ENCODE assay signal across 8 mouse cellular contexts in the genomic region with DNA sequence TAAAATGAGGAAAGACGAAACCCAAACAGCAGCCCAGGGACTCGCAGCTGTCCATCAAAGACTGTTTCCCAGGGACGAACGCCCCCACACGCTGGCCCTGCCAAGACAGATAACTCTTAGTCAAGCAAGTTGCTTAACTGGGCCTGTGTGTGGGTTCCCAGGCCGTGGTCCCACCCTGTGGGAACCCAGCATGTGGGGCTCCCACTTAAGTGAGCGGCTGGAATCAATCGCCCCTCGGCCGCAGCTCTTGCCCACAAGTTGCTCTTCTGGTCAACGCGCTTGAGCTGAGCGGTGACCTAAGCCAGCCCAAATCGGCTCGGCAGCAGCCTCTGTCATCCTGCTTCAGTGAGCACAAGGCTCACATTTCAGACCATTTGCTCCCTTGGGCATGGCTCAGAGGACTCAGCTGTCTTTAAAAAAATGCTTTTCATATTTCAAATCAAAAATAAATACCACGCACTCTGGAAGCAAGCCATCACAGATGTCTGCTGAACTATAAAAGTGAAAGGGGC. TPM values are rescaled to one million over a fixed set of nuclear protein-coding genes. Genes with fewer than 3 reads are reported as not detected.
DNase-seq lines count a peak whose midpoint lies in the region; ATAC-seq lines count a peak whose summit lies in the region.

No protein-coding gene starts in this region.

- 52% methylated on average over 16 of the region's 16 CpGs for WGBS in liver, embryonic 12.5 days (ENCODE audit: insufficient replicate concordance)

- no peak overlapping the region for H3K9ac ChIP-seq in liver, embryonic 12.5 days

- no peak overlapping the region for H3K27ac ChIP-seq in liver, embryonic 12.5 days

- intact Hi-C loops in left cerebral cortex, postnatal 4 days (cut with DNase I): no loop called here

- ATAC-seq in liver, embryonic 12.5 days: no peak
- no peak for ATAC-seq in cerebellum, adult (ENCODE audit: insufficient number of reproducible peaks, low FRiP score, low TSS enrichment)

- H3K4me3 ChIP-seq in liver, embryonic 12.5 days: no peak overlapping the region

- peak; percentile 29 for DNase-seq in liver
- DNase-seq in adrenal gland, postnatal 25 days: peak; percentile 30
- DNase-seq in gastrocnemius, adult 18-20 months (ENCODE audit: low spot score): peak; percentile 79
- peak; percentile 32 for DNase-seq in left cerebral cortex, postnatal 4 days
- DNase-seq in spleen, adult 12 weeks (ENCODE audit: low spot score): no peak
- DNase-seq in right cerebral cortex, postnatal 10 days (ENCODE audit: low spot score in 2 of 2): no peak

- no peaks in the 10 kb centered on the region for H3K27me3 ChIP-seq in liver, embryonic 12.5 days (replicated peaks)

- H3K4me1 ChIP-seq in liver, embryonic 12.5 days: peaks cover 80% of the 10 kb centered on the region

- H3K4me2 ChIP-seq in liver, embryonic 12.5 days: no peak overlapping the region

- H3K9me3 ChIP-seq in liver, embryonic 12.5 days (replicated peaks): no peaks in the 10 kb centered on the region

- no peaks in the 10 kb centered on the region for H3K36me3 ChIP-seq in liver, embryonic 12.5 days

RNA-seq across cellular contexts. Expression of a gene that starts 55.2 kb away (rescaled TPM):
- 5.8 and 7.2 TPM in 2 replicates for polyA plus RNA-seq in liver, embryonic 12.5 days (2016; fragmentation: Nextera tagmentation; extraction: Ambion mirVana)
- total RNA-seq in adrenal gland, postnatal 25 days (2021): 36.2 and 46.0 TPM in 2 replicates
- total RNA-seq in gastrocnemius, adult 18-20 months (2021): 10 to 100 TPM; 56.8 to 76.4 TPM
- 10 to 100 TPM; 16.0 to 20.4 TPM for total RNA-seq in left cerebral cortex, postnatal 4 days (2021)

Comparison
In these comparisons a context has a peak if more than half of its experiments do, and no peak if none do; other contexts are left out.
1. DNase-seq: peak in liver (single experiment), adrenal gland, postnatal 25 days (single experiment), gastrocnemius, adult 18-20 months (single experiment) and left cerebral cortex, postnatal 4 days (single experiment); none in spleen, adult 12 weeks (single experiment) and right cerebral cortex, postnatal 10 days (0 of 2).